Comparison of ENCODE assay signal across 19 mouse cellular contexts in the genomic region with DNA sequence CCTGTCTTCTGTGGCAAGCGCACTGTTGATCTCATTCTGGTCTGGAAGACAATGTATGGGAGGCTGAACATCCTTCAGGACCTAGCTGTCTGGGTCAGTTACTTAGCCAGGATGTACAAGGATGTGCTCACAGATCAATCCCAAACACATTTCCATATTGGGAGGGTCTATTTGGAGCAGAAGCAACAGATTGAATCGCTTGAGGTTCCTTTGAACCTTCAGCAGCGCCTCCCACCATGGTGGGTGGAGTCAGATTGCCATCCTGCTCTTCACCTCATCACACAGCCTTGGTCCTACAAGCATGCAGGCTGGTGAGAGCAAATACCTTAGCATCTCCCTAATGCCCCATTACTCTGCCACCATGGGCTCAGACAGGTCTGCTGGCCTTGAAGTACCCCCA. TPM values are rescaled to one million over a fixed set of nuclear protein-coding genes. Genes with fewer than 3 reads are reported as not detected.
A peak's percentile ranks its signal among the peaks of the same experiment; 100 is the strongest.
DNase-seq lines count a peak whose midpoint lies in the region; ATAC-seq and TF ChIP-seq lines count a peak whose summit lies in the region.
"Had no signal": no experiment of that assay in that cellular context is flagged by ENCODE, and none has a peak within 500 bp of the region (broad histone marks: within the 10 kb centered on the region; RNA-seq: fewer than 3 reads in every experiment).

No protein-coding gene starts in this region.

- WGBS in lung, embryonic 14.5 days = 62% methylated on average over 3 of the region's 3 CpGs
- WGBS in forebrain, embryonic 16.5 days = 71% methylated on average over 3 of the region's 3 CpGs
- WGBS in midbrain, embryonic 10.5 days = 69% methylated on average over 3 of the region's 3 CpGs
- 68% methylated on average over 3 of the region's 3 CpGs for WGBS in neural tube, embryonic 15.5 days

- no peaks in the 10 kb centered on the region for H3K36me3 ChIP-seq in lung, embryonic 14.5 days (ENCODE audit: insufficient read depth)
- no peaks in the 10 kb centered on the region for H3K36me3 ChIP-seq in forebrain, embryonic 16.5 days (ENCODE audit: control insufficient read depth, insufficient read depth)
- peaks cover 21% of the 10 kb centered on the region for H3K36me3 ChIP-seq in midbrain, embryonic 10.5 days
- H3K36me3 ChIP-seq in neural tube, embryonic 15.5 days = no peaks in the 10 kb centered on the region

- no peaks in the 10 kb centered on the region for H3K9me3 ChIP-seq in lung, embryonic 14.5 days (ENCODE audit: low read depth, low read length)
- no peaks in the 10 kb centered on the region for H3K9me3 ChIP-seq in forebrain, embryonic 16.5 days (ENCODE audit: control insufficient read depth, low read length)
- no peaks in the 10 kb centered on the region for H3K9me3 ChIP-seq in midbrain, embryonic 10.5 days (replicated peaks)
- no peaks in the 10 kb centered on the region for H3K9me3 ChIP-seq in neural tube, embryonic 15.5 days (replicated peaks)

- 0 out of 2 replicates have a peak overlapping the region, but pooled peaks have one; percentile 93 for H3K4me2 ChIP-seq in lung, embryonic 14.5 days
- H3K4me2 ChIP-seq in forebrain, embryonic 16.5 days (ENCODE audit: low read length) = peak overlapping the region; percentile 67
- H3K4me2 ChIP-seq in neural tube, embryonic 15.5 days = peak overlapping the region; percentile 68

- no peak overlapping the region for H3K4me3 ChIP-seq in lung, embryonic 14.5 days (ENCODE audit: low read depth, low read length)
- peak overlapping the region; percentile 84 for H3K4me3 ChIP-seq in forebrain, embryonic 16.5 days (replicated peaks; ENCODE audit: low read length)
- peak overlapping the region; percentile 86 for H3K4me3 ChIP-seq in midbrain, embryonic 10.5 days
- H3K4me3 ChIP-seq in neural tube, embryonic 15.5 days (replicated peaks) = peak overlapping the region; percentile 79
- H3K4me3 ChIP-seq: left cerebral cortex, adult 2 months had no signal

- no peak for TF ChIP-seq CTCF in lung, embryonic 14.5 days (IDR thresholded peaks at IDR 0.05; ENCODE audit: low read depth)

- DNase-seq in lung, embryonic 14.5 days = no peak
- DNase-seq in lung, postnatal 36 days = no peak
- DNase-seq in midbrain, embryonic 10.5 days (ENCODE audit: low spot score) = peak; percentile 10
- DNase-seq in cerebellum, adult 11 months = no peak
- no peak for DNase-seq in right cerebral cortex, postnatal 10 days (ENCODE audit: low spot score in 2 of 2)
- DNase-seq in layer of hippocampus, postnatal 10 days (ENCODE audit: low spot score in 2 of 2) = no peak
- DNase-seq: cerebellum, adult 9-10 months; kidney, postnatal 25 days; liver; retina, postnatal 1 day had no signal

- ATAC-seq in lung, embryonic 14.5 days (ENCODE audit: insufficient read depth) = no peak
- ATAC-seq in forebrain, embryonic 16.5 days = no peak
- ATAC-seq in neural tube, embryonic 15.5 days (ENCODE audit: low FRiP score) = no peak
- ATAC-seq: intestine, embryonic 16.5 days had no signal

- H3K4me1 ChIP-seq in lung, embryonic 14.5 days (ENCODE audit: insufficient read depth) = no peaks in the 10 kb centered on the region; the same call in 1 of the 2 replicates
- peaks cover 74% of the 10 kb centered on the region for H3K4me1 ChIP-seq in forebrain, embryonic 16.5 days (replicated peaks; ENCODE audit: control insufficient read depth, insufficient read depth, low read length)
- peaks cover 91% of the 10 kb centered on the region for H3K4me1 ChIP-seq in midbrain, embryonic 10.5 days
- peaks cover 94% of the 10 kb centered on the region for H3K4me1 ChIP-seq in neural tube, embryonic 15.5 days

- no peak overlapping the region for H3K9ac ChIP-seq in lung, embryonic 14.5 days
- peak overlapping the region; percentile 19 for H3K9ac ChIP-seq in forebrain, embryonic 16.5 days (replicated peaks; ENCODE audit: low read depth, low read length)
- H3K9ac ChIP-seq in neural tube, embryonic 15.5 days (replicated peaks) = peak overlapping the region; percentile 95

- H3K27me3 ChIP-seq in lung, embryonic 14.5 days (ENCODE audit: insufficient read depth, low read length) = peaks cover 50% of the 10 kb centered on the region
- H3K27me3 ChIP-seq in forebrain, embryonic 16.5 days (replicated peaks; ENCODE audit: control insufficient read depth, insufficient read depth, low read length) = no peaks in the 10 kb centered on the region
- H3K27me3 ChIP-seq in midbrain, embryonic 10.5 days (ENCODE audit: low read depth, poor library complexity, severe bottlenecking) = peaks cover 61% of the 10 kb centered on the region
- no peaks in the 10 kb centered on the region; the same call in 1 of the 2 replicates for H3K27me3 ChIP-seq in neural tube, embryonic 15.5 days (replicated peaks)

- no peak overlapping the region for H3K27ac ChIP-seq in lung, embryonic 14.5 days (ENCODE audit: low read depth)
- no peak overlapping the region for H3K27ac ChIP-seq in forebrain, embryonic 16.5 days (ENCODE audit: low read length)
- peak overlapping the region; percentile 100 for H3K27ac ChIP-seq in midbrain, embryonic 10.5 days (replicated peaks)
- H3K27ac ChIP-seq in neural tube, embryonic 15.5 days (replicated peaks) = peak overlapping the region; percentile 99; the same call in 1 of the 2 replicates
- H3K27ac ChIP-seq: left cerebral cortex, adult 2 months had no signal

RNA-seq across cellular contexts. Expression of a gene that starts 2.5 kb away (rescaled TPM):
- polyA plus RNA-seq in lung, embryonic 14.5 days (2014; fragmentation: Nextera tagmentation; extraction: Ambion mirVana) = 0.78 and 1.0 TPM in 2 replicates
- polyA plus RNA-seq in forebrain, embryonic 16.5 days (2015; fragmentation: Nextera tagmentation; extraction: Ambion mirVana) = 2.5 and 3.3 TPM in 2 replicates
- polyA plus RNA-seq in midbrain, embryonic 10.5 days (2016; fragmentation: Nextera tagmentation; extraction: Ambion mirVana) = 2.3 and 4.0 TPM in 2 replicates
- polyA plus RNA-seq in neural tube, embryonic 15.5 days (2015; fragmentation: Nextera tagmentation; extraction: Ambion mirVana) = 1.4 and 1.6 TPM in 2 replicates
- total RNA-seq in layer of hippocampus, postnatal 10 days (2021) = 1 to 10 TPM; 1.7 TPM
- total RNA-seq: MEL had no signal
- polyA plus RNA-seq: heart, embryonic 16.5 days had no signal

RNA-seq across cellular contexts. Expression of a gene that starts 2.6 kb away (rescaled TPM):
- 1.9 and 3.1 TPM in 2 replicates for polyA plus RNA-seq in lung, embryonic 14.5 days (2014; fragmentation: Nextera tagmentation; extraction: Ambion mirVana)
- 14.9 and 18.4 TPM in 2 replicates for polyA plus RNA-seq in forebrain, embryonic 16.5 days (2015; fragmentation: Nextera tagmentation; extraction: Ambion mirVana)
- polyA plus RNA-seq in midbrain, embryonic 10.5 days (2016; fragmentation: Nextera tagmentation; extraction: Ambion mirVana) = 6.2 and 8.4 TPM in 2 replicates
- polyA plus RNA-seq in neural tube, embryonic 15.5 days (2015; fragmentation: Nextera tagmentation; extraction: Ambion mirVana) = 16.9 and 17.6 TPM in 2 replicates
- 1 to 10 TPM; 4.9 TPM for total RNA-seq in layer of hippocampus, postnatal 10 days (2021)
- total RNA-seq: MEL had no signal
- polyA plus RNA-seq: heart, embryonic 16.5 days; intestine, embryonic 16.5 days had no signal

RNA-seq across cellular contexts. Expression of a gene that starts 35.8 kb away (rescaled TPM):
- not detected in 2 replicates for polyA plus RNA-seq in lung, embryonic 14.5 days (2014; fragmentation: Nextera tagmentation; extraction: Ambion mirVana)
- polyA plus RNA-seq in forebrain, embryonic 16.5 days (2015; fragmentation: Nextera tagmentation; extraction: Ambion mirVana) = 0.86 TPM in 1 of 2 replicates, not detected in the other
- 0.23 and 0.46 TPM in 2 replicates for polyA plus RNA-seq in midbrain, embryonic 10.5 days (2016; fragmentation: Nextera tagmentation; extraction: Ambion mirVana)
- 0.50 and 0.59 TPM in 2 replicates for polyA plus RNA-seq in neural tube, embryonic 15.5 days (2015; fragmentation: Nextera tagmentation; extraction: Ambion mirVana)
- total RNA-seq in layer of hippocampus, postnatal 10 days (2021) = not detected
- total RNA-seq: gastrocnemius, postnatal 4 days; left cerebral cortex, adult 2 months; MEL had no signal
- polyA plus RNA-seq: embryonic facial prominence, embryonic 14.5 days; frontal cortex, adult 2 months; heart, embryonic 16.5 days; intestine, embryonic 16.5 days had no signal

RNA-seq across cellular contexts. Expression of a gene that starts 54.3 kb away (rescaled TPM):
- polyA plus RNA-seq in lung, embryonic 14.5 days (2014; fragmentation: Nextera tagmentation; extraction: Ambion mirVana) = 7.3 and 8.0 TPM in 2 replicates
- 0.48 and 1.9 TPM in 2 replicates for polyA plus RNA-seq in forebrain, embryonic 16.5 days (2015; fragmentation: Nextera tagmentation; extraction: Ambion mirVana)
- 0.68 and 0.72 TPM in 2 replicates for polyA plus RNA-seq in midbrain, embryonic 10.5 days (2016; fragmentation: Nextera tagmentation; extraction: Ambion mirVana)
- 0.68 and 1.6 TPM in 2 replicates for polyA plus RNA-seq in neural tube, embryonic 15.5 days (2015; fragmentation: Nextera tagmentation; extraction: Ambion mirVana)
- 10 to 100 TPM; 19.3 to 23.4 TPM for total RNA-seq in layer of hippocampus, postnatal 10 days (2021)

Comparison
In these comparisons a context has a peak if more than half of its experiments do, and no peak if none do; other contexts are left out.
1. H3K27ac ChIP-seq: peak in midbrain, embryonic 10.5 days (single experiment) and neural tube, embryonic 15.5 days (single experiment); none in lung, embryonic 14.5 days (single experiment) and forebrain, embryonic 16.5 days (single experiment).
2. Peak in every context shown above with its lines, with median percentiles within 50 percentile points of each other: H3K4me2 ChIP-seq.